Mouse (Mus musculus): ENCODE data around the gene Lyrm7.

GRCm38 (mm10) chr11:54836106-54836505 is 24.6 kb downstream of the Lyrm7 start:
- TF ChIP-seq POLR2A (IDR thresholded peaks at IDR 0.05; ENCODE audit: borderline replicate concordance, extremely low read depth, insufficient read depth, insufficient read length, poor library complexity, severe bottlenecking) (no peak), CTCF (IDR thresholded peaks at IDR 0.05; ENCODE audit: borderline replicate concordance, extremely low read depth, insufficient read depth, insufficient read length) (no peak)

Data from brain, embryonic 14.5 days (tissue).